8 mouse cellular contexts compared by ENCODE assay signal in genomic region chr2:27071137-27071536, GRCm38 (mm10). TPM values are rescaled to one million over a fixed set of nuclear protein-coding genes. Genes with fewer than 3 reads are reported as not detected.
A peak's percentile ranks its signal among the peaks of the same experiment; 100 is the strongest.
DNase-seq lines count a peak whose midpoint lies in the region; ATAC-seq and TF ChIP-seq lines count a peak whose summit lies in the region.

No protein-coding gene starts in this region.

- no peaks in the 10 kb centered on the region for H3K4me1 ChIP-seq in kidney, embryonic 14.5 days (ENCODE audit: control insufficient read depth, insufficient read depth, low read length)
- H3K4me1 ChIP-seq in heart, adult 2 months (ENCODE audit: control insufficient read depth, insufficient read depth, low read length) = peaks cover 13% of the 10 kb centered on the region
- H3K4me1 ChIP-seq in limb, embryonic 13.5 days = peaks cover 80% of the 10 kb centered on the region

- H3K27ac ChIP-seq in kidney, embryonic 14.5 days (ENCODE audit: low read depth, low read length) = no peak overlapping the region
- H3K27ac ChIP-seq in heart, adult 2 months = no peak overlapping the region
- H3K27ac ChIP-seq in limb, embryonic 13.5 days = 0 out of 2 replicates have a peak overlapping the region, but pooled peaks have one; percentile 80

- TF ChIP-seq CTCF in heart, adult 2 months (IDR thresholded peaks at IDR 0.05) = no peak

- no peak overlapping the region for H3K4me3 ChIP-seq in kidney, embryonic 14.5 days (ENCODE audit: low read length)
- no peak overlapping the region for H3K4me3 ChIP-seq in heart, adult 2 months
- peak overlapping the region; percentile 11 for H3K4me3 ChIP-seq in limb, embryonic 13.5 days

- DNase-seq in kidney, adult 18-20 months = peak; percentile 54
- DNase-seq in adrenal gland, postnatal 10 days = peak; percentile 85
- peak; percentile 71 to 79 for DNase-seq in heart, adult 2 months
- DNase-seq in kidney, postnatal 10 days = peak; percentile 89
- peak; percentile 94 for DNase-seq in right cerebral cortex, postnatal 4 days
- no peak for DNase-seq in yolk sac, embryonic 10.5 days (ENCODE audit: low spot score)

- intact Hi-C loops in heart, adult 2 months (cut with DNase I) = no loop called here

- H3K9ac ChIP-seq in kidney, embryonic 14.5 days (ENCODE audit: low read depth, low read length) = no peak overlapping the region
- no peak overlapping the region for H3K9ac ChIP-seq in heart, adult 2 months (ENCODE audit: low read depth, low read length)
- H3K9ac ChIP-seq in limb, embryonic 13.5 days = peak overlapping the region; percentile 39; the same call in 1 of the 2 replicates

- no peak for TF ChIP-seq EP300 in heart, adult 2 months (IDR thresholded peaks at IDR 0.05; ENCODE audit: insufficient read depth, low read depth, low read length)

- no peaks in the 10 kb centered on the region for H3K27me3 ChIP-seq in kidney, embryonic 14.5 days (ENCODE audit: control insufficient read depth, insufficient read depth, low read length)
- H3K27me3 ChIP-seq in heart, adult 2 months (ENCODE audit: control insufficient read depth, insufficient read depth, low read length) = no peaks in the 10 kb centered on the region
- H3K27me3 ChIP-seq in limb, embryonic 13.5 days = no peaks in the 10 kb centered on the region

- H3K36me3 ChIP-seq in kidney, embryonic 14.5 days (ENCODE audit: control insufficient read depth, insufficient read depth, low read length) = no peaks in the 10 kb centered on the region
- no peaks in the 10 kb centered on the region for H3K36me3 ChIP-seq in heart, adult 2 months (ENCODE audit: control insufficient read depth, insufficient read depth, low read length)
- no peaks in the 10 kb centered on the region for H3K36me3 ChIP-seq in limb, embryonic 13.5 days

- no peak for ATAC-seq in kidney, embryonic 14.5 days (ENCODE audit: low FRiP score, low TSS enrichment)
- no peak for ATAC-seq in limb, embryonic 13.5 days (ENCODE audit: low FRiP score, low read depth)

- no peak overlapping the region for H3K4me2 ChIP-seq in kidney, embryonic 14.5 days (replicated peaks; ENCODE audit: low read depth, low read length)
- H3K4me2 ChIP-seq in limb, embryonic 13.5 days (replicated peaks) = 0 out of 2 replicates have a peak overlapping the region, but pooled peaks have one; percentile 9

- no peaks in the 10 kb centered on the region for H3K79me2 ChIP-seq in heart, adult 2 months (replicated peaks; ENCODE audit: control insufficient read depth, insufficient read depth, low read length)

- WGBS in kidney, embryonic 14.5 days = 60% methylated on average over 4 of the region's 4 CpGs
- WGBS in heart, adult 2 months = 5% methylated on average over 4 of the region's 4 CpGs
- 17% methylated on average over 4 of the region's 4 CpGs for WGBS in limb, embryonic 13.5 days

- H3K9me3 ChIP-seq in kidney, embryonic 14.5 days (ENCODE audit: control insufficient read depth, low read length) = no peaks in the 10 kb centered on the region
- no peaks in the 10 kb centered on the region for H3K9me3 ChIP-seq in limb, embryonic 13.5 days

- no peak for TF ChIP-seq POLR2A in heart, adult 2 months (IDR thresholded peaks at IDR 0.05; ENCODE audit: insufficient read depth, low read depth, low read length)

RNA-seq across cellular contexts. Expression of gene Mymk, which starts 0.8 kb away (rescaled TPM):
- 0.54 TPM in 1 of 2 replicates, not detected in the other for polyA plus RNA-seq in kidney, embryonic 14.5 days (2014; fragmentation: Nextera tagmentation; extraction: Ambion mirVana)
- total RNA-seq in adrenal gland, postnatal 10 days (2021) = 1 to 10 TPM in 1 of 2 experiments, under 1 TPM in 1; 0.45 to 2.7 TPM
- total RNA-seq in heart, adult 2 months (2021) = not detected
- polyA plus RNA-seq in heart, adult 2 months (2012; rRNA removed) = 0.10 TPM in 1 of 2 replicates, not detected in the other
- 43.3 and 49.0 TPM in 2 replicates for polyA plus RNA-seq in limb, embryonic 13.5 days (2015; fragmentation: Nextera tagmentation; extraction: Ambion mirVana)

RNA-seq across cellular contexts. Expression of gene Adamtsl2, which starts 8.0 kb away (rescaled TPM):
- polyA plus RNA-seq in kidney, embryonic 14.5 days (2014; fragmentation: Nextera tagmentation; extraction: Ambion mirVana) = 0.51 and 0.65 TPM in 2 replicates
- total RNA-seq in adrenal gland, postnatal 10 days (2021) = 10 to 100 TPM in 1 of 2 experiments, 1 to 10 TPM in 1; 8.1 to 15.9 TPM
- 10 to 100 TPM in 1 of 2 experiments, 1 to 10 TPM in 1; 9.2 to 18.9 TPM for total RNA-seq in heart, adult 2 months (2021)
- 27.0 and 38.7 TPM in 2 replicates for polyA plus RNA-seq in heart, adult 2 months (2012; rRNA removed)
- polyA plus RNA-seq in limb, embryonic 13.5 days (2015; fragmentation: Nextera tagmentation; extraction: Ambion mirVana) = 13.3 and 13.8 TPM in 2 replicates

RNA-seq across cellular contexts. Expression of gene Slc2a6, which starts 43.3 kb away (rescaled TPM):
- polyA plus RNA-seq in kidney, embryonic 14.5 days (2014; fragmentation: Nextera tagmentation; extraction: Ambion mirVana) = 0.37 and 0.64 TPM in 2 replicates
- 1 to 10 TPM; 1.2 to 1.7 TPM for total RNA-seq in adrenal gland, postnatal 10 days (2021)
- under 1 TPM; 0.21 to 0.41 TPM for total RNA-seq in heart, adult 2 months (2021)
- 0.97 and 1.1 TPM in 2 replicates for polyA plus RNA-seq in heart, adult 2 months (2012; rRNA removed)
- polyA plus RNA-seq in limb, embryonic 13.5 days (2015; fragmentation: Nextera tagmentation; extraction: Ambion mirVana) = 0.75 and 0.77 TPM in 2 replicates

Comparison
In these comparisons a context has a peak if more than half of its experiments do, and no peak if none do; other contexts are left out.
1. RNA of gene Mymk, which starts 0.8 kb away (polyA plus RNA-seq): 43.3 to 49.0 TPM in limb, embryonic 13.5 days; 0.54 TPM in kidney, embryonic 14.5 days and 0.10 TPM in heart, adult 2 months; every median in the first group is over 10 times any median in the second.